Mouse (Mus musculus) liver, postnatal 0 days (tissue): ENCODE measurements around the gene Lifr.
A peak's percentile ranks its signal among the peaks of the same experiment; 100 is the strongest.

Source experiments
- CTCF ChIP-seq: sonication (generic); IDR thresholded peaks from 2 replicates; pipeline ENCODE4 v1.5.1; 2016; ENCODE audit warnings: antibody characterized with exemption, low read depth
- EP300 ChIP-seq: IDR thresholded peaks from 2 replicates; pipeline ENCODE4 v1.6.1; 2016; ENCODE audit warnings: antibody characterized with exemption, low read depth, mild to moderate bottlenecking

DNA sequence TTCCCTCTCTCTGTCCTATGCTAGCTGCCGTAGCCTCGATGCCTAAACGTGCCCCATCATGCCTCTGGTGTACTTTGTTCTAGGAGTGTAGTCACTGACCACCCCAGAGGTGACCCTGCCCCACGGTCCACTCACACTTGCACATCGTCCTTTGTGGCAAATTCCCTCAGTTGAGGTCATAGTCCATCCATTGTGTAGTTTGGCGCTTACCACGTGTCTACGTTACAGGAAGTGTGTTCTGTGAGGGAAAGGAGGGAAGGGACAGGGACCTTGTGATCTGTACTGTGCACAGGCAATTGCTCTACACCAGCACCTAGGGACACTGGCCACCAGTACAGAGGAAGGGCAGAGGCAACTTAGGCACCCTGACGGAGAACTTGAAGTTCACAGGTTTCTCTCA, 69.5 kb downstream of the Lifr start:
- no peak for TF ChIP-seq CTCF
- TF ChIP-seq EP300 = peak; percentile 56; the same call in 1 of the 2 replicates
